Mouse (Mus musculus) G1E-ER4 (cell line): Measurements from ENCODE around the gene Hapln3. TPM values are rescaled to one million over a fixed set of nuclear protein-coding genes. Genes with fewer than 3 reads are reported as not detected.

ENCODE experiments used
- GATA1 ChIP-seq: IDR thresholded peaks from one replicate; pipeline ENCODE4 v1.8.0; 2012; ENCODE audit warnings: low read length, inconsistent platforms
- polyA plus RNA-seq: library from polyadenylated mRNA; stranded (reverse); fragments of >175 nt; gene quantifications from 2 replicates; pipeline ENCODE4 v1.2.3, GENCODE M21; 2012

The Hapln3 gene
- polyA plus RNA-seq, 1 experiment, result not detected

- no peak for TF ChIP-seq GATA1
Measured at GRCm38 (mm10) chr7:79113848-79114247, 17.0 kb downstream of the Hapln3 start.

- TF ChIP-seq GATA1, result no peak
Measured at GRCm38 (mm10) chr7:79096492-79096891, 34.3 kb downstream of the Hapln3 start.

- TF ChIP-seq GATA1, result no peak
Measured at GRCm38 (mm10) chr7:79089111-79089510, 41.7 kb downstream of the Hapln3 start.

GRCm38 (mm10) chr7:79080572-79081399, 50.0 kb downstream of the Hapln3 start:
- no peak for TF ChIP-seq GATA1

GRCm38 (mm10) chr7:79079212-79079611, 51.6 kb downstream of the Hapln3 start:
- TF ChIP-seq GATA1, result no peak

DNA sequence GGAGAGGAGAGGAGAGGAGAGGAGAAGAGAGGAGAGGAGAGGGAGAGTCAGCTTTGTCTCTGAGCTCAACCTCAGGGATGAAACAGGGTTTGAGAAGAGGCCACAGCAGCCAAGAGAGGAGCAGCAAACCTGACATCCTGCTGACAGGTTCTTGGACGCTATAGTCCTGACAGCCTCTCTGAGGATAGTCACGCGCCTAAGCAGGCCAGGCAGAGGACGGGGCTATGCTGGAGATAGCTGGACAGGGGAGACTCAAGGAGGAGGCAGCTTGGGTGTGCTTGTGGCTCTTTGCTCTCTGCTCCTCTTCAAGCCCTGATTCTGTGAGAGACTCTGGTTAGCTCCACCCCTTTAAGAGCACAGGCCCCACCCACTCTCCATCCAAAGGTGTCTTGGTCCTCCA, 62.6 kb downstream of the Hapln3 start:
- no peak for TF ChIP-seq GATA1

- TF ChIP-seq GATA1, result no peak
Measured at GRCm38 (mm10) chr7:79067466-79067865, 63.4 kb downstream of the Hapln3 start.

Other genes starting within 250 kb of the Hapln3 start
- 117 and 201 TPM in 2 replicates for gene Aen, start 235.2 kb downstream of the Hapln3 start, polyA plus RNA-seq
- gene Isg20, start 217.6 kb downstream of the Hapln3 start, polyA plus RNA-seq, result 2.0 and 2.5 TPM in 2 replicates
- 0.02 TPM in 1 of 2 replicates, not detected in the other for gene Acan, start 77.5 kb downstream of the Hapln3 start, polyA plus RNA-seq
- 4.7 and 6.9 TPM in 2 replicates for gene Mfge8, start 18.0 kb upstream of the Hapln3 start, polyA plus RNA-seq
- gene Abhd2, start 142.2 kb upstream of the Hapln3 start, polyA plus RNA-seq, result 9.7 and 14.8 TPM in 2 replicates